Mouse (Mus musculus) left cerebral cortex, adult 11 months (tissue): Measurements from ENCODE around the gene Epop.

ENCODE experiments used
- DNase-seq: peaks from one replicate; pipeline ENCODE4 v3.0.0; 2022; ENCODE audit warnings: low spot score

Gene Epop

DNA sequence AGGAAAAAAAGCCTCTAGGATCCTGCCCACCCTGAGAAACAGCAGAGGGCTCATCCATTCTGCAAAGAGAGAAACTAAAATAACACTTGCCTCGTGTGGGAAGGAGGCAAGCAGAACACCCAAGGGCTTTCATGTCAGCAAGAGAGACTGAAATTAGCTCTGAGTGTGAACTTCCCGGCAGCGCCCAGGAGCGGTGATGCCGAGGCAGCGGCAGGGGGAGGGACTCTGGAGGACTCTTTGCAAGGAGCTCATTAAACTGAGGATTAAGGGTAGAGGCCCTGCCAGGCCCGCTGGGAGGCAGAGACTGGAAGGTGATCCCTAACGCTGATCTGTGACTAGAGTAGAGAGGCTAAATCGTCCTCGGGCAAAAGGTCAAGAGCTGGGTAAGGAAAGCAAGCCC is 40.3 kb downstream of the Epop start:
- DNase-seq, result no peak

- DNase-seq, result no peak
These were observed 43.6 kb downstream of the Epop start for GRCm38 (mm10) chr11:97585932-97586331.

DNA sequence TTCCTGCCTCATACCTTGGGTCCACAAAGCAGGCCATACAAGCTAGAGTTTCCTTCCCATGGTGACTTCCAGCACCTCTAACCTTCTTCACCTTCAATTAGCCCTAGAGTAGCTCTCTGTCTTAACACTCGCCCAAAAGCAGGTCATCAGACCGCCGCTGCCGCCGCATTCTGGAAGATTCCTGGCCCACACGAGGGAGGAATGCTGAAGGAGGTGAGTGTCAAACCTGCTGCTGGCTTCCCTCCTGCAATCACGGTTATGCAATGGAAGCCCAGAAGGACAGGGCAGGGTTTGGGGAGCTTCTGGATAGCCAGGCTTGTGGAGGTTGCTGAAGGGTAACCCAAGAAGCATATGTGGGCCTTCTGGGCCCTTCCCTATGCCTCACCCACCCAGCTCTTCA is 45.0 kb downstream of the Epop start:
- no peak for DNase-seq

DNA sequence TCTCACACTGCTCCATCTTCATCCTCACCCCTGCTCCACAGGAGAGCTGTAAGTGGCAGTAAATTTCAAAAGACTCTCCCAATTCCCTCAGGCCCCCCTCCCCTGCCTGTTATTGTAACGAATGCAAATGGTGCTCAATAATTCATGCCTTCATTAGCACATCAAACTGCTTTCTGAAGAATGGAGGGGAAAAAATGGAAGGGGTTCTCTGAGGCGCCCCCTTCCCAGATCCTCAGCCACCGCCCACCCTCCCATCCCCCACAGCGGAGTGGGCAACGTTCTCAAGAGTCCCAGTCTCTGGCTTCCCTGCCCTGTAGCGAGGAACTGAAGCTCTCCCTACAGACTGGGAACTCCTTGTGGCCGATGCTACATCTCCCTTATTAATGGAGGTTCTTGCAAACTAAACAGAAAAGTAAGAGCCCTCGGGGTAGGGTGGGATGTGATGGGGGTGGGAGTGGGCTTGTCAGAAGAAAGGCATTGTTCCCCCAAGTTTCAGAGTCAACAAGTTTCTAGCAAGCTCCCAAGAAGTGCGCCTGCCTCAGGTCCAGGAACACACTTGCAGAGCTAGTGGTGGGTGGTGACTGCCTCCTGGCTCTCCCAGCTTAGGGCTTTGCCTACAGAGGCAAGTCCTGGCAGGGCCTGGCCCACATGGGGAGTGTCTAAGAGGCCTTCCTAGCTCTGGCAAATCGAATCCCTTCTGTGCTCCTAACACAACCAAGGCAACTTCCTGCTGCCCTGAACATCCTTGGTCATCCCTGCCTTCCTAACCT is 50.2 kb downstream of the Epop start:
- DNase-seq, result no peak

GRCm38 (mm10) chr11:97578286-97578685 is 51.2 kb downstream of the Epop start:
- no peak for DNase-seq
